Mouse (Mus musculus) c-Kit-negative CD71-positive TER-119-positive erythroid progenitor cells, embryonic 14.5 days (primary cell): Measurements from ENCODE around the gene Ank2.

ENCODE experiments used
- DNase-seq: peaks from one replicate; pipeline ENCODE4 v3.0.0-alpha.2; 2013; ENCODE audit warnings: low read depth, low spot score

The Ank2 gene

GRCm38 (mm10) chr3:127186239-127186638 lies 312.9 kb downstream of the Ank2 start:
- DNase-seq, result no peak

- no peak for DNase-seq
These were observed 315.0 kb downstream of the Ank2 start for GRCm38 (mm10) chr3:127183998-127184753.

GRCm38 (mm10) chr3:127172697-127173096 lies 326.5 kb downstream of the Ank2 start:
- no peak for DNase-seq

- DNase-seq, result no peak
These were observed 328.9 kb downstream of the Ank2 start for GRCm38 (mm10) chr3:127170246-127170645.

GRCm38 (mm10) chr3:127169114-127169513 lies 330.0 kb downstream of the Ank2 start:
- no peak for DNase-seq

- DNase-seq, result no peak
These were observed 335.4 kb downstream of the Ank2 start for GRCm38 (mm10) chr3:127163749-127164148.

- no peak for DNase-seq
These were observed 337.0 kb downstream of the Ank2 start for GRCm38 (mm10) chr3:127161998-127162712.

- no peak for DNase-seq
These were observed 337.9 kb downstream of the Ank2 start for GRCm38 (mm10) chr3:127161085-127161837.

- no peak for DNase-seq
These were observed 341.4 kb downstream of the Ank2 start for GRCm38 (mm10) chr3:127157706-127158105.

GRCm38 (mm10) chr3:127156080-127156479 lies 343.1 kb downstream of the Ank2 start:
- DNase-seq, result no peak

GRCm38 (mm10) chr3:127153861-127154260 lies 345.3 kb downstream of the Ank2 start:
- DNase-seq, result no peak

- no peak for DNase-seq
These were observed 345.7 kb downstream of the Ank2 start for GRCm38 (mm10) chr3:127153443-127153842.

- DNase-seq, result no peak
These were observed 350.5 kb downstream of the Ank2 start for GRCm38 (mm10) chr3:127148648-127149047.

GRCm38 (mm10) chr3:127140590-127140989 lies 358.6 kb downstream of the Ank2 start:
- DNase-seq, result no peak

GRCm38 (mm10) chr3:127139638-127140037 lies 359.5 kb downstream of the Ank2 start:
- DNase-seq, result no peak

- no peak for DNase-seq
These were observed 361.6 kb downstream of the Ank2 start for GRCm38 (mm10) chr3:127137508-127137907.

- no peak for DNase-seq
These were observed 365.1 kb downstream of the Ank2 start for GRCm38 (mm10) chr3:127134062-127134461.

- no peak for DNase-seq
These were observed 368.1 kb downstream of the Ank2 start for GRCm38 (mm10) chr3:127131048-127131447.

GRCm38 (mm10) chr3:127130167-127130770 lies 368.9 kb downstream of the Ank2 start:
- no peak for DNase-seq

GRCm38 (mm10) chr3:127129750-127130149 lies 369.4 kb downstream of the Ank2 start:
- no peak for DNase-seq

GRCm38 (mm10) chr3:127127611-127128010 lies 371.5 kb downstream of the Ank2 start:
- no peak for DNase-seq

GRCm38 (mm10) chr3:127126220-127126619 lies 372.9 kb downstream of the Ank2 start:
- no peak for DNase-seq
